Mouse (Mus musculus): ENCODE measurements around the gene Bach1. TPM values are rescaled to one million over a fixed set of nuclear protein-coding genes. Genes with fewer than 3 reads are reported as not detected.

Bach1 gene
- polyA plus RNA-seq, 1 experiment from 2014 or later = 13.0 TPM

DNA sequence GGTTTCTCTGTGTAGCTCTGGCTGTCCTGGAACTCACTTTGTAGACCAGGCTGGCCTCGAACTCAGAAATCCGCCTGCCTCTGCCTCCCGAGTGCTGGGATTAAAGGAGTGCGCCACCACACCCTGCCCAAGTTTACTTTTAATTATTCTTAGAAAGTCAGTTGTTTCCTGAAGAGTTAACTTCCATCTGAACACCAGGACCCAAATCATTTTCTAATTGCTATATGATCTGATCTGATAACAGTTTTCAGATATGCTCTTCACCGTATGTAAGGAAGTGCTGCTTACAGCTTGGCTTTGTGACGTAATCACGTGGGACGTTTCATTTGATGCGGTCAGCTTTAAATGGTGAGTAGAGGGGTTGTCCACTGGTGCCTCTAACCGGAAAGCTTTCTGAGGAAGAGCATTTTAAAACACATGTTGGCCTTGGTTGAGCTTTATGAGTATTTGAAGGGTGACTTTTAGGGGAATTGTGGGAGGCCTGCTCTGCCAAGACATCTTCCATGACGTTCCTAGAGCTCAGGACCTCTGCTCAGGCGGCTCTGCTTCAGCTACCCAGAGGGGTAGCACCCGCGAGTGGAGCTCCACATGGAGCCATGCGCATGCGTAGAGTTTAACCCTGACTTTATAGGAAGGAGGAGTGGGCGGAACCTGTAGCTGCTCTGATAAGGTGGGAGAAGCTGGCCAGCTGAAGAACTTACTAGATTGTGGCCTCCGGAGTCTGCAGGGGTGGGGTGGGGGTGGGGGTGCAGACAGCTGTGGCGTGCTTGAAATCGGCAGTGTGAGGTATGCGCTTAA, 39.3 kb downstream of the Bach1 start:
- no peaks in the 10 kb centered on the region for H3K9me3 ChIP-seq (replicated peaks)
- no peak overlapping the region for H3K4me2 ChIP-seq (replicated peaks)
- 0 out of 2 replicates have a peak, but pooled peaks cover 3% of the 10 kb centered on the region for H3K4me1 ChIP-seq
- no peak overlapping the region for H3K9ac ChIP-seq
- WGBS = 74% methylated on average over 21 of the region's 21 CpGs
- 0 out of 2 replicates have a peak, but pooled peaks cover 7% of the 10 kb centered on the region for H3K36me3 ChIP-seq
- no peaks in the 10 kb centered on the region for H3K27me3 ChIP-seq
- 0 out of 2 replicates have a peak, but pooled peaks have one; percentile 11 for ATAC-seq (ENCODE audit: insufficient number of reproducible peaks, low FRiP score, low TSS enrichment, low read depth)
- no peak overlapping the region for H3K27ac ChIP-seq (replicated peaks)
- H3K4me3 ChIP-seq (replicated peaks) = no peak overlapping the region

DNA sequence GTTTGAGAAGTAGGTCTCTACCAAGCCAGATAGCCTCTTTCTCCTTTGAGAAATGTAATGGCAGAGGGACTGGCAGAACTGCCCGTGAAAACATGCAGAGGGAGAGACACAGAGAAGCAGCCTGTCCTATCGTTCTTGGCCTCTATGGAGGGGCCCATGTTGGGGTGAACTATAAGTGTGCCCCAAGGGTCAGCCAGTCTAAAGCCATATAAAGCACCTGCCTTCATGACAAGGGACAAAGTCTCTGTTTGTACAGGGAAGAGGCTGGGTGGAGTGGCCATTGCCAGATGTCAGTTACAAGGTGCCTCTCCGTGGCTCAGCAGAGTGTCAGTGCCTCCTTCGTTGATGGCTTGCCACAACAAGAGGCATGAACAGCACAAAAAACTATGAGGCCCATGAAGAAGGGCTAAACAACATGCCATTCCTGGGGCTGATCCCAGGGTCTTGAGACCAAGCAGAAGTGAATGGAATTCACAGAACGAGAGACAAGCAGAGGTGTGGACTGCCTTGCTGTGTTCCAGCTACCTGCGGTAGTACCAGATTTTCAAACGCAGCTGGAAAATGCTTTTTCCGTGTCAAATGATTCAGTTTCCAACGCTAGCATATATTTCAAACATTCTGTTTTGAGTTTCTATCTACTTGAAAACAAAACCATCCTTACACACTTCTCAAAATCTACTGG, 42.4 kb downstream of the Bach1 start:
- Histone ChIP-seq H3K9me3 (replicated peaks) (no peaks in the 10 kb centered on the region), H3K4me2 (replicated peaks) (no peak overlapping the region), H3K9ac (no peak overlapping the region), H3K27me3 (no peaks in the 10 kb centered on the region), H3K4me1 (0 out of 2 replicates have a peak, but pooled peaks cover 3% of the 10 kb centered on the region), H3K4me3 (replicated peaks) (no peak overlapping the region), H3K36me3 (no peaks in the 10 kb centered on the region), H3K27ac (replicated peaks) (no peak overlapping the region)
- no peak for ATAC-seq (ENCODE audit: insufficient number of reproducible peaks, low FRiP score, low TSS enrichment, low read depth)
- WGBS = 81% methylated on average over 9 of the region's 9 CpGs

GRCm38 (mm10) chr16:87743661-87744060, 44.9 kb downstream of the Bach1 start:
- Histone ChIP-seq H3K9ac (no peak overlapping the region), H3K9me3 (replicated peaks) (no peaks in the 10 kb centered on the region), H3K4me2 (replicated peaks) (no peak overlapping the region), H3K36me3 (no peaks in the 10 kb centered on the region), H3K27ac (replicated peaks) (no peak overlapping the region), H3K4me3 (replicated peaks) (no peak overlapping the region), H3K27me3 (no peaks in the 10 kb centered on the region), H3K4me1 (no peaks in the 10 kb centered on the region)
- 71% methylated on average over 3 of the region's 3 CpGs for WGBS
- no peak for ATAC-seq (ENCODE audit: insufficient number of reproducible peaks, low FRiP score, low TSS enrichment, low read depth)

- Histone ChIP-seq H3K9me3 (replicated peaks) (no peaks in the 10 kb centered on the region), H3K9ac (no peak overlapping the region), H3K4me3 (replicated peaks) (no peak overlapping the region), H3K27ac (replicated peaks) (no peak overlapping the region), H3K36me3 (no peaks in the 10 kb centered on the region), H3K4me1 (no peaks in the 10 kb centered on the region), H3K27me3 (no peaks in the 10 kb centered on the region), H3K4me2 (replicated peaks) (no peak overlapping the region)
- no peak for ATAC-seq (ENCODE audit: insufficient number of reproducible peaks, low FRiP score, low TSS enrichment, low read depth)
- 83% methylated on average over 2 of the region's 2 CpGs for WGBS
Measured at GRCm38 (mm10) chr16:87744338-87744737, 45.6 kb downstream of the Bach1 start.

DNA sequence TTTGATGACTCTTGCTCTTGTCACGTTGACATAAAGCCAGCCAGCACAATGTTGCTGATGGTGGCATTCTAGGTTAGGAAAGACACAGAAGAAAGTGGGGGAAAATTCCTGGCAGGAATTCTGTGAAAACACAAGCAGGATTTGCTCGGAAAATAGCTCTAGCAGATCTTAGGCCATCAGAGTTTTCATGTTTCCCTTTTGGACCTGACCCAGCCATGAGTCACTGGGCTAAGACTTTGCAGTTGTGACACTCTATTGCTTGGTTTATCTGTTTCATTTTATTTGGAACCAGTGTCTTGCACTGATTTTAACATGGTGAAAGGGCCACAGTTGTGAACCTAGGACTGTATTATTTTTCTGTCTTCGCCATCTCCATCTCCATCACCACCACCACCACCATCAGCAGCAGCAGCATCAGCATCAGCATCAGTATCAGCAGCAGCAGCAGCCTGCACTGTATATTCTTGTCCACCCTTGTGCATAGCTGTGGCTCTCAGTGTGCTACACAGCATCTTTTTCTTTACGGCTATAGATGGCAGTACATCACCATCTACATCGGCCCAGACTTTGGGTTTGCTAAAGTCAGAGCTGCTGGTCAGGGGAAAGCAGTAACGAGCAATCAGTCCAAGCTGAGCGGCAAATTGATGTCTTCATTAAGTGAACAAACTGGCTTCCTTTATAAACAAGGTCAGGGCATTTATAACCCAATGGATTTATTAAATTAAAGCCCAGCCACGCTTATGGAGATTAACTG, 46.6 kb downstream of the Bach1 start:
- no peak overlapping the region for H3K4me3 ChIP-seq (replicated peaks)
- H3K4me1 ChIP-seq = no peaks in the 10 kb centered on the region
- H3K4me2 ChIP-seq (replicated peaks) = no peak overlapping the region
- H3K27me3 ChIP-seq = no peaks in the 10 kb centered on the region
- no peaks in the 10 kb centered on the region for H3K9me3 ChIP-seq (replicated peaks)
- no peaks in the 10 kb centered on the region for H3K36me3 ChIP-seq
- H3K9ac ChIP-seq = no peak overlapping the region
- ATAC-seq (ENCODE audit: insufficient number of reproducible peaks, low FRiP score, low TSS enrichment, low read depth) = no peak
- H3K27ac ChIP-seq (replicated peaks) = no peak overlapping the region
- WGBS = 75% methylated on average over 8 of the region's 8 CpGs

- Histone ChIP-seq H3K27ac (replicated peaks) (no peak overlapping the region), H3K4me2 (replicated peaks) (no peak overlapping the region), H3K9ac (no peak overlapping the region), H3K36me3 (no peaks in the 10 kb centered on the region), H3K27me3 (no peaks in the 10 kb centered on the region), H3K4me3 (replicated peaks) (no peak overlapping the region), H3K9me3 (replicated peaks) (no peaks in the 10 kb centered on the region), H3K4me1 (no peaks in the 10 kb centered on the region)
- WGBS = 19% methylated on average over 5 of the region's 5 CpGs
- ATAC-seq (ENCODE audit: insufficient number of reproducible peaks, low FRiP score, low TSS enrichment, low read depth) = no peak
Measured at GRCm38 (mm10) chr16:87746728-87747127, 48.0 kb downstream of the Bach1 start.

- Histone ChIP-seq H3K4me3 (replicated peaks) (no peak overlapping the region), H3K27ac (replicated peaks) (no peak overlapping the region), H3K27me3 (no peaks in the 10 kb centered on the region), H3K4me1 (no peaks in the 10 kb centered on the region), H3K9ac (no peak overlapping the region), H3K4me2 (replicated peaks) (no peak overlapping the region), H3K36me3 (no peaks in the 10 kb centered on the region), H3K9me3 (replicated peaks) (no peaks in the 10 kb centered on the region)
- WGBS = 92% methylated on average over 13 of the region's 13 CpGs
- ATAC-seq (ENCODE audit: insufficient number of reproducible peaks, low FRiP score, low TSS enrichment, low read depth) = no peak
Measured at GRCm38 (mm10) chr16:87751243-87751642, 52.5 kb downstream of the Bach1 start.

GRCm38 (mm10) chr16:87752482-87752881, 53.7 kb downstream of the Bach1 start:
- Histone ChIP-seq H3K36me3 (no peaks in the 10 kb centered on the region), H3K4me2 (replicated peaks) (no peak overlapping the region), H3K27me3 (no peaks in the 10 kb centered on the region), H3K4me1 (no peaks in the 10 kb centered on the region), H3K27ac (replicated peaks) (no peak overlapping the region), H3K4me3 (replicated peaks) (no peak overlapping the region), H3K9ac (no peak overlapping the region), H3K9me3 (replicated peaks) (no peaks in the 10 kb centered on the region)
- ATAC-seq (ENCODE audit: insufficient number of reproducible peaks, low FRiP score, low TSS enrichment, low read depth) = no peak
- 42% methylated on average over 13 of the region's 13 CpGs for WGBS

DNA sequence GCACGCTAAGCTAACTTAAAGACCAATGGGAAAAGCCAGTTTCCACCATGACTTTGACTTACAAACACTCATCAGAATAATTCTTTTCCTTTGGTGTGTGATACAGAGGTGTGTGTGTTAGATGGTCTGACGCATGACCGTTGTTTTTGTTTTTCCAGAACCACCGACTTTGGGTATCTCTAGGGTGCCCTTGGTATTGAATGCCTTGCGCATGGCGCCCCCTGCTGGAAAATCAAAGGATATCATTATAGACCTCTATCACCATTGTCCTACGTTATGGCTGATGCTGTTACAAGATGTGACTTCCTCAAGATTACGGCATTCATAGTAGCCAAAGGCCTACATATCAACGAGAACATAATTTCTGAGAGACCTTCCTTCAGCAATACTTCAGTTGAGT, 56.1 kb downstream of the Bach1 start:
- no peak for ATAC-seq (ENCODE audit: insufficient number of reproducible peaks, low FRiP score, low TSS enrichment, low read depth)
- H3K36me3 ChIP-seq = no peaks in the 10 kb centered on the region
- 67% methylated on average over 9 of the region's 9 CpGs for WGBS

DNA sequence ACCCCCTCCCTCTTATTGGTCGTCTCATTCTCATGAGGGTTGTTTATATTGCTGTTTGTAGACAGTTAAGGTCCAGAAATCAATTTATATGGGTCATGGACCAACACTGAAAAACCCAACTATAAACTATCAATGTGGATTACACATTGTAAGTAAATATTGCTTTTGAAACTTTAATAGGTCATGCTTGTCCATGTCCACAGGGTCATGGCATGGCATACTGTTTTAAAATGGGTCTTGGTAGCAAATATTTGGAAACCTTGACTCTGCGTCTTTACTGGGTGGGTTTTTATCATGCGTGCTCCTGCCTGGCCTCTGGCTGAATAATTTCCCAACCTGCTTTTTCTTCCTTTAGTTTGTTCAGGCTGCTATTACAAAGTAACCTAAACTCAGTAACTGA, 57.2 kb downstream of the Bach1 start:
- 80% methylated on average over 3 of the region's 3 CpGs for WGBS
- no peak overlapping the region for H3K4me3 ChIP-seq (replicated peaks)
- no peaks in the 10 kb centered on the region for H3K9me3 ChIP-seq (replicated peaks)
- no peaks in the 10 kb centered on the region for H3K36me3 ChIP-seq
- H3K27me3 ChIP-seq = no peaks in the 10 kb centered on the region
- no peak overlapping the region for H3K9ac ChIP-seq
- no peaks in the 10 kb centered on the region for H3K4me1 ChIP-seq
- no peak for ATAC-seq (ENCODE audit: insufficient number of reproducible peaks, low FRiP score, low TSS enrichment, low read depth)
- no peak overlapping the region for H3K4me2 ChIP-seq (replicated peaks)
- no peak overlapping the region for H3K27ac ChIP-seq (replicated peaks)

More for the DNA sequence above, 56.1 kb downstream of the Bach1 start:
- H3K27ac ChIP-seq (replicated peaks) = no peak overlapping the region
- H3K27me3 ChIP-seq = no peaks in the 10 kb centered on the region
- H3K9ac ChIP-seq = no peak overlapping the region
- H3K4me1 ChIP-seq = no peaks in the 10 kb centered on the region
- no peak overlapping the region for H3K4me2 ChIP-seq (replicated peaks)
- H3K4me3 ChIP-seq (replicated peaks) = no peak overlapping the region
- H3K9me3 ChIP-seq (replicated peaks) = no peaks in the 10 kb centered on the region

GRCm38 (mm10) chr16:87758016-87758415, 59.3 kb downstream of the Bach1 start:
- Histone ChIP-seq H3K27ac (replicated peaks) (no peak overlapping the region), H3K9ac (no peak overlapping the region), H3K4me1 (no peaks in the 10 kb centered on the region), H3K4me2 (replicated peaks) (no peak overlapping the region), H3K9me3 (replicated peaks) (no peaks in the 10 kb centered on the region), H3K36me3 (no peaks in the 10 kb centered on the region), H3K27me3 (no peaks in the 10 kb centered on the region), H3K4me3 (replicated peaks) (no peak overlapping the region)
- ATAC-seq (ENCODE audit: insufficient number of reproducible peaks, low FRiP score, low TSS enrichment, low read depth) = no peak
- 94% methylated on average over 11 of the region's 11 CpGs for WGBS

Measured in embryonic facial prominence, embryonic 15.5 days (tissue).